Mouse (Mus musculus) frontal cortex, postnatal 10 days (tissue): ENCODE measurements around the gene Acta1.

Source experiments
- DNase-seq, 2 experiments: peaks; one replicate each; pipeline ENCODE4 v3.0.0; 2022; ENCODE audit warnings: low spot score in 2 of 2, mixed read lengths in 1 of 2

Gene Acta1

DNA sequence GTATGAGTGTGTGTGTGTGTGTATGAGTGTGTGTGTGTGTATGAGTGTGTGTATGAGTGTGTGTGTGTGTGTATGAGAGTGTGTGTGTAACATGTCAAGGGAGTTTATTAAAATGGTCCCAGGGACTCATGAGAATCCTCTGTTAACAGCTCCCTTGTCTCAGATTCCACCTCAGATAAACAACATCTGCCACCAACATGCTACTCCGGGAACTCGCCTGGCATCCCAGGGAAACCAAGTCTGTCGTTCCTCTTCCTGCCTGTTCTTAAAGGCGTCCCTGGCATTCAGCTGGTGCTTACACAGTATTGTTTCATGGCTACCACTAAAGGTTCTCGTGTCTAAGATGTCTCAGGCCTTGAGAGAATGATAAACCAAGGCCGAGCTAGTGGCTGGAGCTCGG, 50.2 kb downstream of the Acta1 start:
- no peak for DNase-seq

DNA sequence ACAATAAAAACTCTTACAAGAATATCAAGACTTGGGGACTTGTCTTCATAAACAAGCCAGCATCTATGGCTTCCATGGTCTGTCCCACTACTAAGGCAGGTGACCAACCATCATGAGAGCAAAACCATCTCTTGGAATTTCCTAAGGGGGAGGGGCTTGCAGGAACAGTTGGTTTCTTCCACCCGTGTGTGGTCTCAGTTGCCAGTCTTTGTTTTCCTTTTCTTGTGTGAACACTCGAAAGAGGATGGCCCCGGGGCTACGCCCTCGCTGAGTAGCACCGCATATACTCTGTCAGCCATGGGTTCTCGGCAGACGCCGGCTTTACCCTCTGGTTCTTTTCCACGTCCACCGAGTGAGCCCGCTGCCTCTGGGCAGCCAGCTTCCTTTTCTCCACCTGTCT, 52.5 kb downstream of the Acta1 start:
- DNase-seq, result no peak
